In the genomic region with DNA sequence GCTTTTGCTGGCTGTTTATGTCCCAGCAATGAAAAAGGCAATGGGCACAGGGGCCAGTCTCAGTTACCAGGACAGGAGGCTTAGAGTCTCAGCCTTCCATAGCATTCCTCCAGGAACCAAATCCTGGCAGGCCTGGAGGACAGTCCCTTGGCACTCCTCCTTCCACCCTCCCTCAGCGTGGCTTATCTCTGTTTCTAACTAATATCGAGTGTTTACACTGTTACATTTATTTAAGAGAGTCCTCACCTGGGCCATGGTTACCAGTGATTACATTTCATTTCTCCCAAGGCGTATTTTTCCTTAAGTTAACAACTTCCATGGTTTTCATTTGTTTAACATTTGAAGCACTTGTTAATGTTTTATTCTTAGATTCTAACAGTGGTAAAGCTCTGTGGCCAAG, we compare ENCODE assay signal across 31 mouse cellular contexts. TPM values are rescaled to one million over a fixed set of nuclear protein-coding genes. Genes with fewer than 3 reads are reported as not detected.
DNase-seq lines count a peak whose midpoint lies in the region; ATAC-seq lines count a peak whose summit lies in the region.
"Had no signal": no experiment of that assay in that cellular context is flagged by ENCODE, and none has a peak within 500 bp of the region (broad histone marks: within the 10 kb centered on the region; RNA-seq: fewer than 3 reads in every experiment).

No protein-coding gene starts in this region.

- peak; percentile 69; the same call in 1 of the 2 replicates for ATAC-seq in lung, embryonic 15.5 days (ENCODE audit: borderline replicate concordance, extremely low read depth, low FRiP score, low TSS enrichment)
- ATAC-seq in stomach, embryonic 14.5 days (ENCODE audit: insufficient number of reproducible peaks, insufficient read depth, low FRiP score, low read depth) = peak; percentile 76
- no peak for ATAC-seq in forebrain, embryonic 11.5 days (replicated peaks; ENCODE audit: low FRiP score)
- ATAC-seq: activated CD4-positive, CD25-positive, alpha-beta regulatory T cell, adult 4 months; forebrain, embryonic 15.5 days had no signal

- H3K27ac ChIP-seq in lung, embryonic 15.5 days = peak overlapping the region; percentile 51
- H3K27ac ChIP-seq in stomach, embryonic 14.5 days (ENCODE audit: low read length) = peak overlapping the region; percentile 39; the same call in 1 of the 2 replicates
- H3K27ac ChIP-seq in forebrain, embryonic 11.5 days (ENCODE audit: low read depth, low read length) = no peak overlapping the region
- H3K27ac ChIP-seq: forebrain, embryonic 15.5 days; gastrocnemius, adult 2 months; hindbrain, embryonic 15.5 days; liver, embryonic 14.5 days had no signal

- no peak overlapping the region for H3K4me3 ChIP-seq in lung, embryonic 15.5 days
- H3K4me3 ChIP-seq in stomach, embryonic 14.5 days (ENCODE audit: low read depth, low read length) = no peak overlapping the region
- no peak overlapping the region for H3K4me3 ChIP-seq in forebrain, embryonic 11.5 days (ENCODE audit: low read depth, low read length)
- H3K4me3 ChIP-seq: forebrain, embryonic 15.5 days; gastrocnemius, adult 2 months; heart, embryonic 12.5 days; hindbrain, embryonic 15.5 days had no signal

- peaks cover 18% of the 10 kb centered on the region for H3K4me1 ChIP-seq in lung, embryonic 15.5 days
- H3K4me1 ChIP-seq in stomach, embryonic 14.5 days (ENCODE audit: control insufficient read depth, insufficient read depth, low read length) = peaks cover 4% of the 10 kb centered on the region; the same call in 1 of the 2 replicates
- no peaks in the 10 kb centered on the region for H3K4me1 ChIP-seq in forebrain, embryonic 11.5 days (replicated peaks; ENCODE audit: control insufficient read depth, insufficient read depth, low read length)
- H3K4me1 ChIP-seq: forebrain, embryonic 15.5 days; heart, embryonic 12.5 days; hindbrain, embryonic 15.5 days had no signal

- peak; percentile 30 for DNase-seq in lung, postnatal 14 days
- DNase-seq in forebrain, embryonic 11.5 days (ENCODE audit: low spot score) = no peak
- DNase-seq in MN1 (ENCODE audit: low spot score) = no peak
- no peak for DNase-seq in cerebellum, postnatal 25 days
- DNase-seq: adrenal gland, adult 2 months; adrenal gland, postnatal 36 days; B cell, adult 2 months; cerebellum, adult 2 months; cerebellum, postnatal 14 days; gastrocnemius, adult 2 months; gastrocnemius, postnatal 36 days; heart, adult 18-20 months; kidney, adult 2 months; liver; midbrain, embryonic 14.5 days; right cerebral cortex, postnatal 14 days; thymus, postnatal 4 days had no signal

- no peaks in the 10 kb centered on the region for H3K27me3 ChIP-seq in lung, embryonic 15.5 days
- no peaks in the 10 kb centered on the region for H3K27me3 ChIP-seq in stomach, embryonic 14.5 days (ENCODE audit: control insufficient read depth, insufficient read depth, low read length)
- H3K27me3 ChIP-seq in forebrain, embryonic 11.5 days (ENCODE audit: control insufficient read depth, insufficient read depth, low read length) = no peaks in the 10 kb centered on the region
- H3K27me3 ChIP-seq: forebrain, embryonic 15.5 days; heart, embryonic 12.5 days; hindbrain, embryonic 15.5 days had no signal

- H3K9ac ChIP-seq in lung, embryonic 15.5 days = no peak overlapping the region
- H3K9ac ChIP-seq in stomach, embryonic 14.5 days (replicated peaks; ENCODE audit: low read depth, low read length) = no peak overlapping the region
- no peak overlapping the region for H3K9ac ChIP-seq in forebrain, embryonic 11.5 days (ENCODE audit: low read length)
- H3K9ac ChIP-seq: forebrain, embryonic 15.5 days; heart, embryonic 12.5 days; hindbrain, embryonic 15.5 days; liver, embryonic 14.5 days had no signal

- no peak overlapping the region for H3K4me2 ChIP-seq in lung, embryonic 15.5 days
- no peak overlapping the region for H3K4me2 ChIP-seq in stomach, embryonic 14.5 days (replicated peaks; ENCODE audit: low read depth, low read length)
- no peak overlapping the region for H3K4me2 ChIP-seq in forebrain, embryonic 11.5 days (ENCODE audit: low read depth, low read length, severe bottlenecking)
- H3K4me2 ChIP-seq: forebrain, embryonic 15.5 days; heart, embryonic 12.5 days; hindbrain, embryonic 15.5 days had no signal

- no peaks in the 10 kb centered on the region for H3K9me3 ChIP-seq in lung, embryonic 15.5 days
- no peaks in the 10 kb centered on the region for H3K9me3 ChIP-seq in stomach, embryonic 14.5 days (ENCODE audit: control insufficient read depth, low read depth, low read length)
- no peaks in the 10 kb centered on the region for H3K9me3 ChIP-seq in forebrain, embryonic 11.5 days (ENCODE audit: control insufficient read depth, low read length)
- H3K9me3 ChIP-seq: forebrain, embryonic 15.5 days; heart, embryonic 12.5 days; hindbrain, embryonic 15.5 days had no signal

- WGBS in lung, embryonic 15.5 days = 22% methylated on average over 3 of the region's 3 CpGs
- WGBS in stomach, embryonic 14.5 days = 33% methylated on average over 3 of the region's 3 CpGs
- 84% methylated on average over 3 of the region's 3 CpGs for WGBS in forebrain, embryonic 11.5 days

- H3K36me3 ChIP-seq in lung, embryonic 15.5 days = no peaks in the 10 kb centered on the region
- no peaks in the 10 kb centered on the region for H3K36me3 ChIP-seq in stomach, embryonic 14.5 days (ENCODE audit: control insufficient read depth, insufficient read depth, low read length)
- H3K36me3 ChIP-seq in forebrain, embryonic 11.5 days (ENCODE audit: control insufficient read depth, insufficient read depth, low read length) = no peaks in the 10 kb centered on the region
- H3K36me3 ChIP-seq: forebrain, embryonic 15.5 days; heart, embryonic 12.5 days; hindbrain, embryonic 15.5 days had no signal

RNA-seq across cellular contexts. Expression of gene Cyp2s1, which starts 28.2 kb away (rescaled TPM):
- polyA plus RNA-seq in lung, embryonic 15.5 days (2015; fragmentation: Nextera tagmentation; extraction: Ambion mirVana) = 10.7 and 11.4 TPM in 2 replicates
- 32.0 and 34.1 TPM in 2 replicates for polyA plus RNA-seq in stomach, embryonic 14.5 days (2014; fragmentation: Nextera tagmentation; extraction: Ambion mirVana)
- polyA plus RNA-seq in forebrain, embryonic 11.5 days (2014; fragmentation: Nextera tagmentation; extraction: Ambion mirVana) = 0.32 and 0.35 TPM in 2 replicates

RNA-seq across cellular contexts. Expression of gene Cyp2b10, which starts 52.5 kb away (rescaled TPM):
- 0.35 and 0.59 TPM in 2 replicates for polyA plus RNA-seq in lung, embryonic 15.5 days (2015; fragmentation: Nextera tagmentation; extraction: Ambion mirVana)
- not detected in 2 replicates for polyA plus RNA-seq in stomach, embryonic 14.5 days (2014; fragmentation: Nextera tagmentation; extraction: Ambion mirVana)
- not detected in 2 replicates for polyA plus RNA-seq in forebrain, embryonic 11.5 days (2014; fragmentation: Nextera tagmentation; extraction: Ambion mirVana)
- polyA plus RNA-seq: activated CD4-positive, CD25-positive, alpha-beta regulatory T cell, adult 4 months; cerebellum, adult 2 months; embryonic facial prominence, embryonic 11.5 days; forebrain, embryonic 15.5 days; frontal cortex, adult 2 months; heart, embryonic 12.5 days; hindbrain, embryonic 15.5 days; intestine, embryonic 14.5 days; kidney, adult 2 months; kidney, embryonic 16.5 days; limb, embryonic 11.5 days; midbrain, embryonic 14.5 days; neural tube, embryonic 14.5 days; testis, adult 2 months had no signal

RNA-seq across cellular contexts. Expression of gene Axl, which starts 56.4 kb away (rescaled TPM):
- polyA plus RNA-seq in lung, embryonic 15.5 days (2015; fragmentation: Nextera tagmentation; extraction: Ambion mirVana) = 53.7 and 56.5 TPM in 2 replicates
- polyA plus RNA-seq in stomach, embryonic 14.5 days (2014; fragmentation: Nextera tagmentation; extraction: Ambion mirVana) = 66.4 and 75.3 TPM in 2 replicates
- 36.2 and 37.2 TPM in 2 replicates for polyA plus RNA-seq in forebrain, embryonic 11.5 days (2014; fragmentation: Nextera tagmentation; extraction: Ambion mirVana)
